Comparison of ENCODE assay signal across 9 mouse cellular contexts in the genomic region with DNA sequence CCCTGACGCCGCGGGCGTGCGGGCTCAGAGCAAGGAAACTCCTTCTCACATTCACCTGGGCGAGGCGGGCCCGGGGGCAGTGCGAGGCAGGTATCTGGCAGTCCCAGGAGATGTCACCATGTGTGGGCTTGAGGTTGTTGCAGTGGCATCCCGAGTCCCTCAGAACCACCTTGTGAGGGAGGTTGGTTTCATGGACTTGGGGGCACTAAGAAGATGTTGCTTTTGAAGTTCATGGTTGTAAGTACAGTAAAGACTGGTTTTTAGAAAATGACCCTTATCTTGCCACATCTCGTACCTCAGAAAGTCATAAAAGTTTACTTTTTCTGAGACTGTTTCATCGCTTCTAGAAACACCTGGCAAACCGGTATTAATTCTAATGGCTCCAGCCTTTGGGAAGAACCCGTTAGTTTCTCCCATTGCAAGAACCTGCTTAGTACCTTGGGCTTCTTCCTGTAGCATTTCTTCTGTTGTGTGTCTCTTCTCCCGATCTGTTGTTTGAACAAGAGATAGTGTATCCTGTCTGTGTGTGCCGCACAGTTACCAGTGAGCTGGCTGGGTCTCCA. TPM values are rescaled to one million over a fixed set of nuclear protein-coding genes. Genes with fewer than 3 reads are reported as not detected.
DNase-seq lines count a peak whose midpoint lies in the region; ATAC-seq and TF ChIP-seq lines count a peak whose summit lies in the region.
"Had no signal": no experiment of that assay in that cellular context is flagged by ENCODE, and none has a peak within 500 bp of the region (broad histone marks: within the 10 kb centered on the region; RNA-seq: fewer than 3 reads in every experiment).

No protein-coding gene starts in this region.

- H3K4me3 ChIP-seq in heart, adult 2 months: peak overlapping the region; percentile 73
- H3K4me3 ChIP-seq in heart, embryonic 14.5 days (ENCODE audit: control insufficient read depth in 1 of 2, insufficient read depth in 1 of 2, low read depth in 1 of 2, low read length in 2 of 2): peak overlapping the region; percentile 78 to 99
- peak overlapping the region; percentile 82 for H3K4me3 ChIP-seq in liver, postnatal 0 days (ENCODE audit: low read depth, low read length)

- no peak for TF ChIP-seq CTCF in heart, adult 2 months (IDR thresholded peaks at IDR 0.05)
- TF ChIP-seq CTCF in liver, postnatal 0 days (IDR thresholded peaks at IDR 0.05; ENCODE audit: low read depth): no peak

- peak overlapping the region; percentile 72 for H3K4me2 ChIP-seq in heart, embryonic 14.5 days (ENCODE audit: low read length)
- peak overlapping the region; percentile 97 for H3K4me2 ChIP-seq in liver, postnatal 0 days (ENCODE audit: low read depth, low read length)

- no peak for TF ChIP-seq EP300 in heart, adult 2 months (IDR thresholded peaks at IDR 0.05; ENCODE audit: insufficient read depth, low read depth, low read length)
- TF ChIP-seq EP300 in liver, postnatal 0 days (IDR thresholded peaks at IDR 0.05; ENCODE audit: low read depth): no peak

- H3K27me3 ChIP-seq in heart, adult 2 months (ENCODE audit: control insufficient read depth, insufficient read depth, low read length): no peaks in the 10 kb centered on the region
- no peaks in the 10 kb centered on the region for H3K27me3 ChIP-seq in heart, embryonic 14.5 days (ENCODE audit: control insufficient read depth, insufficient read depth, low read length)
- H3K27me3 ChIP-seq in liver, postnatal 0 days (ENCODE audit: insufficient read depth, low read length): no peaks in the 10 kb centered on the region

- H3K79me2 ChIP-seq in heart, adult 2 months (replicated peaks; ENCODE audit: control insufficient read depth, insufficient read depth, low read length): no peaks in the 10 kb centered on the region

- no peaks in the 10 kb centered on the region for H3K36me3 ChIP-seq in heart, adult 2 months (ENCODE audit: control insufficient read depth, insufficient read depth, low read length)
- no peaks in the 10 kb centered on the region for H3K36me3 ChIP-seq in heart, embryonic 14.5 days (ENCODE audit: control insufficient read depth, insufficient read depth, low read length)
- H3K36me3 ChIP-seq in liver, postnatal 0 days (replicated peaks; ENCODE audit: insufficient read depth, low read length): no peaks in the 10 kb centered on the region
- H3K36me3 ChIP-seq: G1E had no signal

- H3K9me3 ChIP-seq in heart, embryonic 14.5 days (ENCODE audit: control insufficient read depth, low read length): no peaks in the 10 kb centered on the region
- no peaks in the 10 kb centered on the region for H3K9me3 ChIP-seq in liver, postnatal 0 days (ENCODE audit: low read length)

- 30% methylated on average over 16 of the region's 16 CpGs for WGBS in heart, adult 2 months
- 19% methylated on average over 16 of the region's 16 CpGs for WGBS in heart, embryonic 14.5 days
- 27% methylated on average over 13 of the region's 16 CpGs for WGBS in liver, postnatal 0 days (ENCODE audit: insufficient replicate concordance)

- DNase-seq in heart, adult 2 months: no peak
- DNase-seq in heart, postnatal 25 days (ENCODE audit: low spot score): no peak
- DNase-seq in CD4-positive, CD25-positive, alpha-beta regulatory T cell, adult 2 months (ENCODE audit: low read depth, low spot score): peak; percentile 26
- no peak for DNase-seq in liver, postnatal 0 days
- no peak for DNase-seq in layer of hippocampus, adult 9-11 months
- DNase-seq in thymus, postnatal 25 days: no peak

- TF ChIP-seq POLR2A in heart, adult 2 months (IDR thresholded peaks at IDR 0.05; ENCODE audit: insufficient read depth, low read depth, low read length): no peak

- H3K27ac ChIP-seq in heart, adult 2 months: peak overlapping the region; percentile 96
- H3K27ac ChIP-seq in heart, embryonic 14.5 days (replicated peaks in 1 of 2; ENCODE audit: control insufficient read depth in 1 of 2, insufficient read depth in 1 of 2, low read depth in 2 of 2, low read length in 2 of 2): peak overlapping the region; percentile 89 to 92
- H3K27ac ChIP-seq in liver, postnatal 0 days (ENCODE audit: low read depth): peak overlapping the region; percentile 76

- peak overlapping the region; percentile 81 for H3K9ac ChIP-seq in heart, adult 2 months (ENCODE audit: low read depth, low read length)
- peak overlapping the region; percentile 94 for H3K9ac ChIP-seq in heart, embryonic 14.5 days (ENCODE audit: low read length)
- peak overlapping the region; percentile 76 for H3K9ac ChIP-seq in liver, postnatal 0 days (replicated peaks)

- intact Hi-C loops in heart, adult 2 months (cut with DNase I): loop anchor here (5.0 kb wide), 2 partner anchors 57 to 183 kb away; a partner anchor contains a TSS
- intact Hi-C loops in heart, postnatal 25 days (cut with DNase I): loop anchor here (5.0 kb wide), 1 partner anchor 183 kb away; a partner anchor contains a TSS

- ATAC-seq in heart, embryonic 14.5 days (ENCODE audit: insufficient number of reproducible peaks, insufficient read depth, low FRiP score, low read depth): no peak
- no peak for ATAC-seq in liver, postnatal 0 days
- no peak for ATAC-seq in activated CD4-positive, CD25-positive, alpha-beta regulatory T cell, adult 4 months

- H3K4me1 ChIP-seq in heart, adult 2 months (ENCODE audit: control insufficient read depth, insufficient read depth, low read length): no peaks in the 10 kb centered on the region
- peaks cover 3 to 5% of the 10 kb centered on the region in 2 experiments; a peak in 3 of 4 replicates for H3K4me1 ChIP-seq in heart, embryonic 14.5 days (ENCODE audit: control insufficient read depth in 2 of 2, insufficient read depth in 2 of 2, low read length in 2 of 2)
- H3K4me1 ChIP-seq in liver, postnatal 0 days (ENCODE audit: insufficient read depth): peaks cover 10% of the 10 kb centered on the region

RNA-seq across cellular contexts. Expression of a gene that starts 1.1 kb away (rescaled TPM):
- 10 to 100 TPM; 20.0 to 20.2 TPM for total RNA-seq in heart, adult 2 months (2021)
- 4.8 and 6.6 TPM in 2 replicates for polyA plus RNA-seq in heart, adult 2 months (2012; rRNA removed)
- total RNA-seq in heart, postnatal 25 days (2021): 10 to 100 TPM; 20.4 to 23.8 TPM
- 5.9 and 6.0 TPM in 2 replicates for polyA plus RNA-seq in heart, embryonic 14.5 days (2014; fragmentation: Nextera tagmentation; extraction: Ambion mirVana)
- 0.54 and 0.56 TPM in 2 replicates for polyA plus RNA-seq in liver, postnatal 0 days (2015; fragmentation: Nextera tagmentation; extraction: Ambion mirVana)
- 1 to 10 TPM; 4.2 to 4.8 TPM for polyA plus RNA-seq in activated CD4-positive, CD25-positive, alpha-beta regulatory T cell, adult 4 months (2017; shearing (Covaris generic))
- polyA plus RNA-seq: G1E had no signal
